Mouse (Mus musculus): ENCODE results near the gene Parp6.

DNA sequence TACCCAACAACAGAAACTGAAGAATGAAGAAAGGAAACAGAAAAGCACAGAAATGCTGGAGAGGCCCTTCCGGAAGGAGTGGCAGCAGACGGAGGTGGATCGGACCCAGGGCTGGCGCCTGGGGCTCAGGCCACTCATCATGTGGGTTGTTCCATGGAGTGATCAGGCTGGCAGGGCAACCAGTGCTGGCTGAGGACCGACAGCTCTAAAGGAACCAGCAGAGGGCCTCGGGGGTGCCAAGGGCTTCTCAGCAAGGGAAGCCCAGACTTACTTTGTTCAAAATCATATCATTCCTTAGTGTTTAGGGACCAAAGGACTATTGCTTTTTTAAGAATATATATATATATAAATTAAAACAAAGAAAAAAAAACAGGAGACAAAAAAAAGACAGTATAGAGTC is 11.1 kb upstream of the Parp6 start:
- TF ChIP-seq CTCF (IDR thresholded peaks at IDR 0.05; ENCODE audit: low read depth, low read length) (no peak), GATA1 (IDR thresholded peaks at IDR 0.05; ENCODE audit: borderline replicate concordance, low read length) (no peak), GATA2 (IDR thresholded peaks at IDR 0.05; ENCODE audit: borderline replicate concordance, low read depth, low read length) (no peak), TAL1 (conservative IDR thresholded peaks at IDR 0.05; ENCODE audit: low read depth, low read length) (no peak), POLR2AphosphoS5 (IDR thresholded peaks at IDR 0.05; ENCODE audit: insufficient replicate concordance, low read depth, low read length) (no peak)
